Mouse (Mus musculus): ENCODE measurements around the gene Trp63. TPM values are rescaled to one million over a fixed set of nuclear protein-coding genes. Genes with fewer than 3 reads are reported as not detected.

The Trp63 gene
- polyA plus RNA-seq, 1 experiment from 2014 or later: 8.4 TPM

GRCm38 (mm10) chr16:25934181-25934580, 250.6 kb downstream of the Trp63 start:
- no peaks in the 10 kb centered on the region for H3K27me3 ChIP-seq (ENCODE audit: poor library complexity, severe bottlenecking)
- no peak overlapping the region for H3K27ac ChIP-seq
- H3K9me3 ChIP-seq: no peaks in the 10 kb centered on the region
- H3K36me3 ChIP-seq (replicated peaks): no peaks in the 10 kb centered on the region
- 89% methylated on average over 2 of the region's 2 CpGs for WGBS
- no peak for DNase-seq (ENCODE audit: extremely low spot score, low spot score)
- no peaks in the 10 kb centered on the region for H3K4me1 ChIP-seq
- no peak overlapping the region for H3K4me3 ChIP-seq
